Mouse (Mus musculus) embryonic facial prominence, embryonic 11.5 days (tissue): ENCODE measurements around the gene Rad23b. TPM values are rescaled to one million over a fixed set of nuclear protein-coding genes. Genes with fewer than 3 reads are reported as not detected.
"Not testable (repeated sequence)": the region's sequence is repeated elsewhere in the genome, so short reads cannot be mapped to it uniquely, and the experiment has no call there.

Experiments
- ATAC-seq: fragments of 200-750 bp; cut with Nextera tagmentation; replicated peaks from 2 replicates; pipeline ENCODE4 v1.8.0; 2017; ENCODE audit warnings: low read depth; ENCODE audit not compliant: insufficient number of reproducible peaks, low FRiP score, low TSS enrichment
- DNase-seq: peaks from one replicate; pipeline ENCODE4 v3.0.0-alpha.2; 2015; ENCODE audit warnings: low spot score
- H3K27ac ChIP-seq: fragments of 300-500 bp; sonication (generic); replicated peaks from 2 replicates; pipeline ENCODE4 v1.5.1; 2014; ENCODE audit warnings: mild to moderate bottlenecking, low read depth, low read length, control low read depth
- H3K27me3 ChIP-seq: fragments of 300-500 bp; sonication (generic); 2 replicates; pipeline ENCODE4 v1.6.1; 2014; ENCODE audit warnings: mild to moderate bottlenecking, low read length, moderate library complexity, mixed read lengths; ENCODE audit not compliant: control insufficient read depth, insufficient read depth
- H3K36me3 ChIP-seq: fragments of 300-500 bp; sonication (generic); replicated peaks from 2 replicates; pipeline ENCODE4 v1.6.1; 2014; ENCODE audit warnings: low read depth, mild to moderate bottlenecking, low read length, moderate library complexity, mixed read lengths; ENCODE audit not compliant: control insufficient read depth, insufficient read depth
- H3K4me1 ChIP-seq: fragments of 300-500 bp; sonication (generic); 2 replicates; pipeline ENCODE4 v1.6.1; 2014; ENCODE audit warnings: low read length, mixed read lengths; ENCODE audit not compliant: control insufficient read depth, insufficient read depth
- H3K4me2 ChIP-seq: fragments of 300-500 bp; sonication (generic); 2 replicates; pipeline ENCODE4 v1.6.1; 2014; ENCODE audit warnings: low read depth, mild to moderate bottlenecking, control low read depth, low read length, moderate library complexity
- H3K4me3 ChIP-seq: fragments of 300-500 bp; sonication (generic); 2 replicates; pipeline ENCODE4 v1.5.1; 2014; ENCODE audit warnings: low read depth, low read length, control low read depth
- H3K9ac ChIP-seq: fragments of 300-500 bp; sonication (generic); replicated peaks from 2 replicates; pipeline ENCODE4 v1.6.1; 2014; ENCODE audit warnings: mild to moderate bottlenecking, control low read depth, low read length
- H3K9me3 ChIP-seq: fragments of 300-500 bp; sonication (generic); replicated peaks from 2 replicates; pipeline ENCODE4 v1.6.1; 2016; ENCODE audit warnings: mild to moderate bottlenecking, low read length, inconsistent platforms, mixed read lengths; ENCODE audit not compliant: control insufficient read depth
- WGBS: fragments of 180-500 bp; shearing (Covaris S2); extraction: QIAGEN DNeasy Blood & Tissue Kit; methylation state at CpG from one replicate; pipeline ENCODE4 v1.1.7; 2014; 5-methylcytosine and 5-hydroxymethylcytosine counted together
- polyA plus RNA-seq: library from polyadenylated mRNA; unstranded; fragments of >200 nt; fragmentation: Nextera tagmentation; extraction: Ambion mirVana; gene quantifications from 2 replicates; pipeline ENCODE4 v1.2.1, GENCODE M21; 2014

The Rad23b gene
- polyA plus RNA-seq, 1 experiment from 2014 or later: 123 TPM

- 38% methylated on average over 17 of the region's 17 CpGs for WGBS
- ATAC-seq: no peak
Measured at GRCm38 (mm10) chr4:55397911-55398762, 48.3 kb downstream of the Rad23b start.

GRCm38 (mm10) chr4:55398901-55399300, 49.1 kb downstream of the Rad23b start:
- Histone ChIP-seq H3K27ac (no peak overlapping the region), H3K4me1 (no peaks in the 10 kb centered on the region), H3K27me3 (no peaks in the 10 kb centered on the region), H3K9ac (no peak overlapping the region), H3K4me3 (no peak overlapping the region), H3K9me3 (no peaks in the 10 kb centered on the region), H3K36me3 (no peaks in the 10 kb centered on the region), H3K4me2 (no peak overlapping the region)
- ATAC-seq (no peak), DNase-seq (no peak)
- WGBS: 85% methylated on average over 11 of the region's 11 CpGs

More at GRCm38 (mm10) chr4:55397911-55398762, 48.3 kb downstream of the Rad23b start:
- Histone ChIP-seq H3K27me3 (no peaks in the 10 kb centered on the region), H3K9ac (no peak overlapping the region), H3K9me3 (no peaks in the 10 kb centered on the region), H3K4me1 (no peaks in the 10 kb centered on the region), H3K27ac (no peak overlapping the region), H3K4me2 (no peak overlapping the region), H3K36me3 (no peaks in the 10 kb centered on the region), H3K4me3 (no peak overlapping the region)
- DNase-seq: peak; percentile 53

GRCm38 (mm10) chr4:55405329-55405728, 55.5 kb downstream of the Rad23b start:
- no peaks in the 10 kb centered on the region for H3K27me3 ChIP-seq
- H3K27ac ChIP-seq: no peak overlapping the region
- H3K9ac ChIP-seq: no peak overlapping the region
- H3K9me3 ChIP-seq: no peaks in the 10 kb centered on the region
- no peak overlapping the region for H3K4me3 ChIP-seq
- no peaks in the 10 kb centered on the region for H3K36me3 ChIP-seq
- no peak for DNase-seq
- H3K4me1 ChIP-seq: no peaks in the 10 kb centered on the region
- 69% methylated on average over 3 of the region's 3 CpGs for WGBS
- no peak overlapping the region for H3K4me2 ChIP-seq
- no peak for ATAC-seq

- DNase-seq (no peak), ATAC-seq (no peak)
- no peak overlapping the region for H3K9ac ChIP-seq
- no peaks in the 10 kb centered on the region for H3K4me1 ChIP-seq
- H3K9me3 ChIP-seq: no peaks in the 10 kb centered on the region
- H3K4me3 ChIP-seq: no peak overlapping the region
- no peaks in the 10 kb centered on the region for H3K27me3 ChIP-seq
- WGBS: 83% methylated on average over 1 of the region's 1 CpGs
- H3K27ac ChIP-seq: no peak overlapping the region
- no peak overlapping the region for H3K4me2 ChIP-seq
- no peaks in the 10 kb centered on the region for H3K36me3 ChIP-seq
Measured at GRCm38 (mm10) chr4:55406558-55406957, 56.7 kb downstream of the Rad23b start.

GRCm38 (mm10) chr4:55408081-55408480, 58.2 kb downstream of the Rad23b start:
- H3K9ac ChIP-seq: no peak overlapping the region
- H3K27me3 ChIP-seq: no peaks in the 10 kb centered on the region
- H3K9me3 ChIP-seq: no peaks in the 10 kb centered on the region
- ATAC-seq (no peak), DNase-seq (no peak)
- no peaks in the 10 kb centered on the region for H3K36me3 ChIP-seq
- WGBS: 65% methylated on average over 2 of the region's 2 CpGs
- H3K4me3 ChIP-seq: no peak overlapping the region
- H3K27ac ChIP-seq: no peak overlapping the region
- H3K4me2 ChIP-seq: no peak overlapping the region
- H3K4me1 ChIP-seq: no peaks in the 10 kb centered on the region

GRCm38 (mm10) chr4:55409025-55409424, 59.2 kb downstream of the Rad23b start:
- 95% methylated on average over 16 of the region's 16 CpGs for WGBS
- Histone ChIP-seq H3K27ac (no peak overlapping the region), H3K4me2 (no peak overlapping the region), H3K9me3 (no peaks in the 10 kb centered on the region), H3K36me3 (no peaks in the 10 kb centered on the region), H3K4me3 (no peak overlapping the region), H3K27me3 (no peaks in the 10 kb centered on the region), H3K9ac (no peak overlapping the region), H3K4me1 (no peaks in the 10 kb centered on the region)
- DNase-seq: no peak
- no peak for ATAC-seq

GRCm38 (mm10) chr4:55409578-55410224, 59.9 kb downstream of the Rad23b start:
- ATAC-seq, H3K9me3 ChIP-seq, DNase-seq, H3K4me3 ChIP-seq, H3K27ac ChIP-seq, H3K9ac ChIP-seq, H3K4me2 ChIP-seq, H3K4me1 ChIP-seq, H3K36me3 ChIP-seq, H3K27me3 ChIP-seq: not testable (repeated sequence)
- WGBS: 89% methylated on average over 1 of the region's 1 CpGs

GRCm38 (mm10) chr4:55415864-55416263, 66.0 kb downstream of the Rad23b start:
- WGBS: 39% methylated on average over 3 of the region's 3 CpGs
- no peak overlapping the region for H3K27ac ChIP-seq
- ATAC-seq: no peak

More at GRCm38 (mm10) chr4:55415864-55416263, 66.0 kb downstream of the Rad23b start:
- no peaks in the 10 kb centered on the region for H3K36me3 ChIP-seq
- H3K9ac ChIP-seq: no peak overlapping the region
- H3K9me3 ChIP-seq: no peaks in the 10 kb centered on the region
- H3K4me3 ChIP-seq: no peak overlapping the region
- no peak for DNase-seq
- H3K27me3 ChIP-seq: no peaks in the 10 kb centered on the region
- no peak overlapping the region for H3K4me2 ChIP-seq
- no peaks in the 10 kb centered on the region for H3K4me1 ChIP-seq
